Mouse (Mus musculus) skeletal muscle tissue, postnatal 0 days (tissue): ENCODE measurements around the gene Pth2r. TPM values are rescaled to one million over a fixed set of nuclear protein-coding genes. Genes with fewer than 3 reads are reported as not detected.

ENCODE experiments used
- polyA plus RNA-seq: library from polyadenylated mRNA; unstranded; fragments of >200 nt; fragmentation: Nextera tagmentation; extraction: Ambion mirVana; gene quantifications from 2 replicates; pipeline ENCODE4 v1.2.1, GENCODE M21; 2015

The Pth2r gene
- polyA plus RNA-seq: not detected in 2 replicates

DNA sequence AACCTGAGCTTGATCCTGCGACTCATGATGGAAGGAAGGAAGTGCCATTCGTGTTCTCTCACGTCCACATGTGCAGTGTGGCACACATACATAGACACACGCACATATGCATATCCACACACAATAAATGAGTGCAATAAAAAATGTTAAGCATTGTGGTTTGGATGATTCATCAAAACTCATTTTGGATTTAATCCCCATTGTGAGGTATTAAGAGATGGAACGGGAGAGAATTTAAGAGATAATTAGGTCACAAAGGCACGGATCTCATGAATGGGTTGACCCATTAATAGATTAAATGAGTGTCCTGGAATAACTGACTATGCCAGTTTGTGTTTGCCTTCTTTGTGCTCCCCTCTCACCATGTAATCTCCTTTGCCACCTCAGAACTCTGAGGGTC lies at the start of gene Pth2r:
Gene Pth2r, plus strand, starts transcription at position 301 of the 400 bp plus-strand sequence.

Other genes with a start within 250 kb of the Pth2r start
- 0.09 TPM in 1 of 2 replicates, not detected in the other for gene Akr1cl, start 249.3 kb upstream of the Pth2r start, polyA plus RNA-seq
- not detected in 2 replicates for gene Cryge, start 230.9 kb upstream of the Pth2r start, polyA plus RNA-seq
- not detected in 2 replicates for gene Crygd, start 218.6 kb upstream of the Pth2r start, polyA plus RNA-seq
- gene Crygc, start 208.4 kb upstream of the Pth2r start, polyA plus RNA-seq: not detected in 2 replicates
- not detected in 2 replicates for gene Crygb, start 199.8 kb upstream of the Pth2r start, polyA plus RNA-seq
- not detected in 2 replicates for gene Cryga, start 178.7 kb upstream of the Pth2r start, polyA plus RNA-seq
- gene Gm28845, start 162.5 kb upstream of the Pth2r start, polyA plus RNA-seq: not detected in 2 replicates
- not detected in 2 replicates for gene D630023F18Rik, start 158.8 kb upstream of the Pth2r start, polyA plus RNA-seq
- 48.7 and 98.6 TPM in 2 replicates for gene Idh1, start 95.6 kb upstream of the Pth2r start, polyA plus RNA-seq
- gene Pikfyve, start 95.4 kb upstream of the Pth2r start, polyA plus RNA-seq: 3.5 and 4.5 TPM in 2 replicates